Mouse (Mus musculus) 416B (cell line): ENCODE data around the gene Zdhhc14.
A peak's percentile ranks its signal among the peaks of the same experiment; 100 is the strongest.

ENCODE experiments used
- DNase-seq: peaks from one replicate; pipeline ENCODE4 v3.0.0; 2011; ENCODE audit warnings: low read depth

The Zdhhc14 gene

DNA sequence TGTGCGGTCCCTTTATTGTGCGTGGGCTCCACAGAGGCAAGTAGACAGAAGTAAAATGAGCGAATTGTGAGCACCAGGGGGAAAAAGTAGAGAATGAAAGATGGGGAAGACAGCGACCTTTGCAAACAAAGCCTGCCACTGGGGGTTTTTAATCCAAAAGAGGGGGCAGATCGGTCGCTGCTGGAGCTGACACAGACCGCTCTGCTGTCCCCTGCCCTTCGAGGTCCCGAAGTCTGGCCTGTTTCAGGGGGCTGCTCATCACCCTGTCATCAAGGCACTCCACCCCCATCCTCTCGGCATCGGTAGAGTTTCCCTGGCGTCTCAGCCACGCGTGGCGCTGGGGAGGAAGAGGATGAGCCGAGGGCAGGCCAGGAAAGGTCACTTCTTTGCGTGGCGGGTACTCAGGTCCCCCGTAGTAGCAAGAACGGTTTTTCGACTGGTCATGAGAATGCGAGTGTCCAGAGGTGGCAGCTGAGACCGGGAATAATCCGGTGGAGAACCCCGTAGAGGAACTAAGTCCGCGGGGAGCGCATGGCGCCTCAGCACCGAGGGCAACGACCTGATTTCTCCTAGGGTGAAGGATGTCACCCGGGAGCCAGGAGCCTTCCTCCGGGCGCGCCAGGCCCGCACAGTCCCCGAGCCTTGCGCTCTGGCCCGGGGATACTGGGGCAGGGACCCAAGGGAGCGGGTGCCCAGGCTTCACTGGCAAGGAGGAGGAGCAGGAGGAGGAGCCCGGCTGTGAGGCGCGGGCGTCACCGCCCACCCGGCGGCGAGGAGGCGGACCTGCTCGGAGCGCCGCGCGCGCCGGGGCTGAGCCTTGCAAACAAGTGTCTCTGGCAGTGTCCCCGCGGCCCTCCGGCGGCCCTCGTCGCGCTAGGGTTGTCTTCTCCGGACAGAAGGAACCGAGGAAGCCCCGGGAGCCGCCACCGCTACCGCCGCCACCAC is at the start of gene Zdhhc14:
Zdhhc14 (plus strand) TSS at position 757 of the 945 bp plus-strand sequence.
- DNase-seq: no peak

DNA sequence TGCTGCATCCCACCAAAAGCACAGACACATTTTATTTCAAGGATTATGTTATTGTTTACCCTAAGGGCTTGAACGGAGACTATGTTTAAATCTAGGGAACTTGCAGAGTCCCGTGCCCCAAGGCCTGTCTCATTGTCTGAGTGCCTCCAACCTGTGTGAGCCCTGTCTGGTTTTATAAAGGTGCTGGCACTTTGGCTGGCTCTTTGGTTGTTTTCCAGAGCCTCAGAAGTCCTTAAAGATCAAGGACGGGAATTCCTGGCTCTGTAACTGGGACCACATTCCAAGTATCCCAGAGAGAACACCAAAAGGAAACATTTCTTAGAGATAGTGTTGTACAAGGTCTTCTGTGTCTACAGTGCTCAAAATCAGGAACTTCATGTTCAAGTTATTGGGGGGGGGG is 49.1 kb upstream of the Zdhhc14 start:
- DNase-seq: no peak

DNA sequence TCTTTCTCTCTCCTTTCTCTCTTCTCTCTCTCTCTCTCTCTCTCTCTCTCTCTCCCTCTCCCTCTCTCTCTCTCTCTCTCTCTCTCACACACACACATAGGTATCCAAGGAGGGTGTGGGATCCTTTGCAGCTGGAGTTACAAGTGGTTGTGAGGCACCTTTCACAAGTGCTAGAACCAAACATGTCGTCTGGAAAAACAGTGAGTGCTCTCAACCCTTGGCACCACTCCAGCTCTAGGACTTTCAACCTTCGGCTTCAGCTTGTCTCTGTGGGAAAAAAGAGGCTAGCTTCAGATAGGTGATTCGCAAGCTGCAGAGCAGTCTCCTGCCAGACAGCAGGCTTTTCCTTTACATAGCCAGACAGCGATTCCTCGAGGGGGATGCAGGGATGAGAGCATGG is 48.6 kb upstream of the Zdhhc14 start:
- no peak for DNase-seq

DNA sequence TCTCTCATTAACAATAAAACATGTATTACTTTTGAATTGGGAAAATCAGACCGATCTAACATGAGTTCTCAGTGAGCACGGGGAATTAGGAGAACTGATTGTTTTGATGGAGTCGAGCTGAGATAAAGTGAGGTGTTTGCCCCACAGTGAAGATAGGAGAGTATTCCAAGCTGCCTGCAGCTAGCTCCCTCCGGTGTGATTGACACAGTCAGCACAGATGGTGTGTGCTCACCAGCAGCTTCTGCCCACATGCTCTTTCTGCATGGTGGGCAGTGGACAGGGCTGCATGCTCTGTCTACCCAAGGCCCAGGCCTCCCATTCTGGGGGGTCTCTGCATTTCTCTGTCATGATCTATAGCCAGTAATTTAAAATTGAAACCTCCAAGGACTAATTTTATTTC is 38.7 kb upstream of the Zdhhc14 start:
- no peak for DNase-seq

DNA sequence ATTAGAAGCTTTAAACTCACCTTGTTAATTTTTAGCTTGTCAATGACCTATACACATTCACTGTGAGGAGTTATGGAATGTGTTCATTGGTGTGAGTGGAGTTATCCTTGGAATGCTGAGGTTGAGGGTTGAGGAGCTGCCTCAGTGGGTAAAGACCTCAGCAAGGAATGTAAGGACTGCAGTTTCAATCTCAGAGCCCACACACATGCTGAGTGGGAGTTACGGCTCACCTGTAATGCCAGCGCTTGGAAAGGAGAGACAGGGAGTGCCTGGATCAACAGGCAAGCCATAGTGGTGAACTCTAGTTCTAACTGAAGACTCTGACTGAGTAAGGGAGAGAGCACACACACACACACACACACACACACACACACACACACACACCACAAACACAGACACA is 28.4 kb upstream of the Zdhhc14 start:
- no peak for DNase-seq

DNA sequence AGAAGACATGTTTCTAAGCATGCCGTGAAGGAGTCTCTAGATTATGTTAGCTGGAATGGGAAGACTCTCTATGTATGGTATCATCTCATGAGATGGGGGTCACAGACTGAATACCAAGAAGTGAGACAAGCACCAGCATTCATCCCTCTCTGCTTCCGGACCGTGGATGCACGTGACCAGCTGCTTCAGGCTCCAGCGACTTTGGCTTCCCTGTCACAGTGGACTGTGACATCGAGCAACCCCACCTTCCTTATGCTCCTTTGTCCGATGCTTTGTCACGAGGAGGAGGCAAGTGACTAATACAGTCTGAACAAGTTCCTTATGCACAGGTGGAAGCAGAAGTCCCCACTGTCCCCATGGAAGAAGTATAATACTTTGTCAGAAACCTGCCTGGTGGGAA is 25.6 kb upstream of the Zdhhc14 start:
- no peak for DNase-seq

DNA sequence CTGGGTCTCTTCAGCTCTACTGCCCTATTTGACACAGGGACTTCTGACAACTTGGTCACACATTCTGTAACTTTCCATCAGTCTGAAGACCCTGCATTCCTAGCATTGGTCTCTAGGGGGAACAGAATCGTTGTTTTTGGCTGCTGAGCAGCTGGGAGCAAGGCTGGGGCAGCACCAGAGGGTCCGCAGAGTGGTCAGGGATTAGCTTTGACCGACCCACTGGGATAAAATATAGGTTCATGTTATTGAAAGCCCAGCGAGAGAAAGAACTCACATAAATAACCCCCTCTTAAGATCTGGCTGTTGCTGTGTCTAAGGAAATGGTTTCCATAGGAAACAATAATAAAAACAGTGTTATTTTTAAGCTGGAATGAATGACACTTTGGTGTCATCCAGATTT is 25.2 kb upstream of the Zdhhc14 start:
- no peak for DNase-seq

DNA sequence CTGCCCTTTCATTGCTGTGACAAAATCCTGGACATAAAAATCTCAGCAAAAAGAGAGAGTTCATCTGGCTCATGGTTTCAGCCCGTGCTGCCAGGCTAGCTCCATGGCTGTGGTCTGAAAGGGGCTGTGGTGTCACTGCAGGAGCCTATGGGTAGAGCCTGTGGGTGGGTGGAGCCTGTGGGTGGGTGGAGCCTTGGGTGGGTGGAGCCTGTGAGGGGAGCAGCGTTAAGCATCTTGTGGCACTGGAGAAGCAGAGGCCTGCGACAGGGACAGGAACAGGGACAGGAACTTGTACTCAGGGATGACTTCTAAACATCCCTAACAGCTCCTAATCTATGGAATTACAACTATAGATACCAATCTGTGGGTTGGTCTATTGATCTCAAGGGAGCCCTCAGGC is 20.1 kb upstream of the Zdhhc14 start:
- DNase-seq: no peak

DNA sequence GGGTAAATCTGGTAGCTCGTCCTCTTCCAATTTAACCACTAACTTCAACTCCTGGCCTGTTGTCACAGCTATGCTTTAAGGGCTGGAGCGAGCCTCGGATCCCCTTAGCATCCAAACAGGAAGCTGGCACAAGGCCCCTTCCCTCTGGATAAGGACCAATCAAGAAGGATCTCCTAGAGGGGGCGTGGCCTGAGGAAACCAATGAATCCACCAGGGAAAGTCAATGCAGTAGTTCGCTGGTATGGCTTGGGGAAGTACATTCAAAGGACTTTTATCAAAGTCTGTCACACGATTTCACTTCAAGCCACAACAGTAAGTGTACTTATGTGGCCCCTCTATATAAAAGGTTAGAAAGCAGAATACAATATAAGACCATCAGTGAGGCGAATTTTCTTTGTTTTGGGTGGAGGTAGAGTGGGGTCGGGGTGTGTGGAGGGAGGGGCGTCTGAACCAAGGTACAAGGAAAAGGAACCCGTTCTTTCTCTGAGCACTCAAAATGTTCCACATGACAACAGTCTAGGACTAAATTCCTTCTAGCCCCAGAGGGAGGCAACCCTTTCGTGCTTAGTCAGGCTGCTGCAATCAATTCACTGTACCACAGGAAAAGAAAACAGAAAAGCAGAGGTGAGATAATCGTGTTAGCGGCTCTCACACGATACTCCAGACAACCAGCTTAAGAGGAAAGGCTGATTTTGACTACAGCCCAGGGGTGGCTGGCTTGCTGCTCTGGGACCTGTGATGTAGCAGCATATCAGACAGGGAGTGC is 16.2 kb upstream of the Zdhhc14 start:
- DNase-seq: no peak

DNA sequence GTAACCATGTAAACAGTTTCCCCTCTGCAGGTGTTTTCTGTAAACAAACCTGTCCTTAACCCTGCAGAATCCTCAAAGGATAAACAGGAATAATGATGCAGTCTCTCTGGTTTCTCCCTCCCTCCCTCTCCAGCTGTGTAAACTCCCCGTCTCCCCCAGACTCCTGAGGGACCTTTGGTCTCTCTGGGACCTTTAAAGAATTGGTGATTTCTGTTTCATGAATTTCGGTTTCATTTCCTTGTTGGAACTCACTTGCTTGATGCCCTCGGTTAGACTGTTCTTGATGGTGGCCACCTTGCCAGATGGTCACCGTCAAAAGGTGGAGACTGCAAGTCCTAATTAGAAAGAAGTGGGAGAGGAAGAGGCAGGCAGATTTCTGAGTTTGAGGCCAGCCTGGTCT is 8.9 kb upstream of the Zdhhc14 start:
- no peak for DNase-seq

DNA sequence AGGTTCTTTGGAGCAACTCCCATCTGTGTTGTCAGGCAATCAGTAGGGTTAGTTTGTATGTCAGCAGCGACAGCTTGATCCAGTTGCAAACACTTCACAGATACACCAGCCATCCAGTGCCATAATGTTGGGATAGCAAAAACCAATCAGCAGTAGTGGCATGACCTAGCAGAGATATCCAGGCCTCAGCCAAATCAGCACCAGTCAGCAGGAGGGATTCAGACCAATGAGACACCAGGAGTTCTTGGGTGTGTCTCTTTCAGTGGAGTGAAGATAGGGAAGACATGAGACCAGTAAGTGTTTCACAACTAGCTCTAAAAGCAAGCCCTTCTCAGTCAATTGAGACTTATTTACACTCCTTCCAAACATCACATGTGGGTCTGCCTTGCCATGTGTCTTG is 7.7 kb upstream of the Zdhhc14 start:
- no peak for DNase-seq

DNA sequence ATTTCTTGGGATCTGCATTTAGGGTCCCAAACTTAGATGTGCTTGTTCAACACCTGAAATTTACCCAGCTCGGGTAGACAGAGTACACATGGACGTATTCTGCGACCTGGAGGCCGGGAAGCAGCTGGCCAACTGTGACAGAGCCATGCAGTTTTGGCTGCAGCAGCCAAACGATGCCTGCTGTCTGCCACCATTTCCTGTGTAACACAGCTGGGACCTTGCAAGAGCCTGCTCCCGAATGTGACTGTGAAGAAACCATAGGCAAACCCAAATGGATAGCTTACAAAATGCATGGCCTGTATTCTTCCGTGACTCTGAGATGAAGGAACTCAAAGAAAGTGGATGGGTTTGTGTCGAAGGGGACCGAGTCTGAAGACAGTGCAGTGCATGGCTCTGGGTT is 4.2 kb upstream of the Zdhhc14 start:
- DNase-seq: no peak

DNA sequence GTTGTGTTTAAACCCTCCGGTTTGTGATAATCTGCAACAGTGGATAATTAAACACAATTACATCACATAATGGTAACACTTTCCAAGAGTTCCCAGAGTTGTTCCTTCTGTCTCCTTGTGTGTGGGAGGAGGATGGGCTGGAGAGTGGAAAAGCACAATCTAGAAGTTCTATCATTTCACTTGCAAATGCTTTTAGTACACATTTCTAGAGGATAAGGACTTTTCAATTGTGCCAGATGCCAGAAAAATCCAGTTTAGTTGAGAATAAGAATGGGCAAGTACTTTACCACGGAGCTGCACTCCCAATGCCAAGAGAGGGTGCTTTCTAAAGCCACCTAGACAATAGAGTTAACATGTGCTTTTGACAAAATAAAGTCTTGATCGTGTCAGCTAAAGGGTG is 2.0 kb upstream of the Zdhhc14 start:
- no peak for DNase-seq

DNA sequence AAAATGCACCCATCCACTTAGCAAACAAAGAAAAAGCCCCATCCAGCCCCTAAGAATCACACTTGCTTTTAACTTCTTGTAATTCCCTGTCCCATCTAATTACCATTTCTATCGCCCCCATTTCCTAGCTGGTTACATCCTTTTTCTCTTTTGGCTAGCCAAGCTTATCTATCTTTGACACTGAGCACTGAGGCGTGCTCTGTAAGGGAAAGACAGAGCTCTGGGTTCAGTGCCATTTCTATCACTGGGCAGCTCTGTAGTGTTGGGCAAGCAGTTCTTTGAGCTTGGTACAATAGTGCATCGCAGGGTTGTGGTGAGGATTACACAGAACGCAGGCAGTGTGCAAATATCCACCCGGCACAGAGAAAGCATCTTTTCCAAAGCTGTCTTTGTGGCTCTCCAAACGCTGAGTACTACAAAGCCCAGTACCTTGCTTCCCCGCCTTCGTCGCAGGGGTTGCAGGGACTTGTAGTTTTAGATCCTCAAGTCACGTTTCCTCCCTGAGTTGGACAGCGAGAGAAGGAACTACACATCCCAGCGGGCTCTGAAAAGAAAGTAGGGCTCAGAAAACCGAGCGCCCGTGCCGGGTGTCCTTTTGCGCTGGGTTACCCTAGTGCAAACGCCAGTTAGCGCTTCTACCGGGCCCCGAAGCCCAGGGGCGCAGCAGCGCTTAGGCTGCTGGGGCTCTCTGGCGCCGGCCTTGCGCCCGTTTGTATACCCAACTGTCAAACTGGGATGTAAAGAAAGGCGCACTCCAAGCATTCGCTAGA is 1.1 kb upstream of the Zdhhc14 start:
- DNase-seq: peak; percentile 4

DNA sequence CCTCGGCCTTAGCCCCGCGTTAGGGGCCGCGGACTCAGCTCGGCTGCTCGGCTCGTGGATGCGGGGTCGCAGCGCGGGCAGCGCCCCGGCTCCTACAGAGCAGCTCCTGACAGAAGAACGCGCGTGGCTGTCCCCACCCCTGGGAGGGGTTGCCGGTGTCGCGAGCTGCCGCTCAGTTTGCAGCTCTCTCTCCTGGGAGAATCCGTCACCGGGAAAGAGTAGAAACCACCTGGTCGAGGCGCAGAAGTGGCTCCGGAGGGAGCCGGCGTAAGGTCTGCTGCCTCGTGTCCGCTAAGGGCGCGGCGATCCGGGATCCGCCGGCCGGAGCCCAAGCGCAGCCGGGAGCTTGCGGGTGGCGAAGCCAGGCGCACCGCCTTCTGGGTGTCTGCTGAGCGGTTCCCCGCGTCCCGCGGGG is 396 bp downstream of the Zdhhc14 start:
- DNase-seq: no peak

DNA sequence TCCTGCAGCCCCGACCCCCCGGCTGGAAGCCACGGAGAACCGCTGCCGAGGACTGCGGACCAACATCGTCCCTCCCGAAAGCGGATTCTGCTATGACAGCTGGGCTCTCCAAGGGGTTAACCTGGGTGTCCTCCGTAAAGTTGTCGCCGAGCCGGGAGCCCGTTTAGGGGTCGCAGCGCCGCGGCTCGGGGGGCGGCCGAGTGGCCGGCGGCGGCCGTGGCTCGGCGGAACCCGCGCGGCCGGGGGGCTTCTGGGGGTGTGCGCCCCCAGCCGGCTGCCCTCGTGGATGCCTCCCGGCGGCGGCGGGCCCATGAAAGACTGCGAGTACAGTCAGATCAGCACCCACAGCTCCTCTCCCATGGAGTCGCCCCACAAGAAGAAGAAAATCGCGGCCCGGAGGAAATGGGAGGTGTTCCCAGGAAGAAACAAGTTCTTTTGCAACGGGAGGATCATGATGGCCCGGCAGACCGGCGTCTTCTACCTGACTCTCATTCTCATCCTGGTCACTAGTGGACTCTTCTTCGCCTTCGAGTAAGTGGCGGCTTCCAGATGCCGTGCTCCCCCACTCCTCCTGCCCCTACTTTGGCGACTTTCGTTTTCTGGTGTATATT is 909 bp downstream of the Zdhhc14 start:
- DNase-seq: no peak

DNA sequence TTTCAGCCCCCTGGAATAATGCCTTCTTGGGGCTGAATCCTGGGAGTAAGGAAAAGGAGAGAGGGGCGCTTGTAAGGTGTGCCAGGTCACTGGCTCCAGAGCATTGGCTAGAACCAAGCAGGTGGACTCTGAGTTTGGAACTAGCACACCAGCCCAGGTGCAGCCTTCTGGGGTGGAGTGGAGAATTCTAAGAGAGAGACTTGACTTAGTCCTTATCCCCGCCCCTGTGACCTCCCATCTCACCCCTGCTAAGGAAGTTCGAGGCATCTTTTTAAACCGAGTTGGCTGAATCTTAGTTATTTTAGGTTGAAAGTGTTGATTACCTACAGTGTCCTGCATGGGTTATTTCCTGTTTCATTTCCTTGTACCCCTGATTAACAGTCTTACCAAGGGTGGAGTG is 1.5 kb downstream of the Zdhhc14 start:
- DNase-seq: no peak

DNA sequence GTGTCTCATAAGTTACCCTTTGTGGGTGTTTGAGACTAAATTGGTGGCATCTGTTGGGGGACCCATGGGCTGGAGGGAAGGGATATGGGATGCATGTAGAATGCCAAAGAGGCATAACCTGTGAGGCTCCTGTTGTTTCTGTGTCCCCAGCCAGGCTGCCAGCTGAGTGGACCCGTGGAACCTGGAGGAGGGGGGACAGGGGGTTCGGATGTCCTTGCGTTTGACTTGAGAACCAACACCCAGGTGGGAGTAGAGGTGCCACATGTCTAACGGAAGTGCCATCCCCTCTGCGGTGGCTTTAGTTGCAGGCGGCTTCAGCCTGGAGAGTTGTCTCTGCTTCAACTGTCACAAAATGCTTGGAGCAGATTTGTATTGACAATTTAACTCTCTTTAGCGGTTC is 2.5 kb downstream of the Zdhhc14 start:
- DNase-seq: no peak

DNA sequence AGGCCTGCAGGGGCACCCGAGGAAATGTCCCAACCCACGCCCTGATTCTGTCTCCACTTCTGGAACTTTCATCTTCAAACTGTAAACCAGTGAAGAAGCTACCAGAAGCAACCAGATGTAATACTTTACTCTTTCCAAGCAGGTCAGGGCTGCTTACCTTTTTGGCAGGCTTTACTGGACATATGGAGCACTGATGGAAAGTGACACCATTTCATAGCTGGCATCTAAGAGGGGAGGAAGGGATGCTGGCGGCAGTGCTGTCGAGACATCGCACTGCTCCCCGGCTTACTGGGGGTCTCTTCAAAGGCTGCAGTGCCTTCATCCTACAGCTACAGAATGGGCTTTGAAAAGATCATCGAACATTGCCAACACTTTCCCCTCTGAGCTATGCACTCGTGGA is 5.3 kb downstream of the Zdhhc14 start:
- DNase-seq: no peak

DNA sequence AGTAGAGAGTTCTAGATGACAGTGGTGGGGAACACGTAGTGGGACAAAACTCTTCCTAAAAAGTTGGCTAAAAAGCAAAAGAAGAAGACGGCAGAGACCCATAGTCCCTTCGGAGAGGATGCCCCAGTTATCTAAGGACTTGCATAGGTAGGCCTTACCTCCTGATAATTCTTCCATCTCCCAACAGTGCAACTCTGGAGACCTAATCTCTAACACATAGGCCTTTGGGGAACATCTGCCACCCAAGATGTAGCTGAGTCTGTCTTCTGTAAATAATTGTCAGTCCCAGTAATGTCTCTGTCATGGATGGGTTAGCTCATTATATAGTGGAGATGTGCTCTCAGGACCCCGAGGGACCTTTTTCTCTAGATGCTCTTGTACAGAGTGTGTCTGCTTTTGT is 6.6 kb downstream of the Zdhhc14 start:
- DNase-seq: no peak

DNA sequence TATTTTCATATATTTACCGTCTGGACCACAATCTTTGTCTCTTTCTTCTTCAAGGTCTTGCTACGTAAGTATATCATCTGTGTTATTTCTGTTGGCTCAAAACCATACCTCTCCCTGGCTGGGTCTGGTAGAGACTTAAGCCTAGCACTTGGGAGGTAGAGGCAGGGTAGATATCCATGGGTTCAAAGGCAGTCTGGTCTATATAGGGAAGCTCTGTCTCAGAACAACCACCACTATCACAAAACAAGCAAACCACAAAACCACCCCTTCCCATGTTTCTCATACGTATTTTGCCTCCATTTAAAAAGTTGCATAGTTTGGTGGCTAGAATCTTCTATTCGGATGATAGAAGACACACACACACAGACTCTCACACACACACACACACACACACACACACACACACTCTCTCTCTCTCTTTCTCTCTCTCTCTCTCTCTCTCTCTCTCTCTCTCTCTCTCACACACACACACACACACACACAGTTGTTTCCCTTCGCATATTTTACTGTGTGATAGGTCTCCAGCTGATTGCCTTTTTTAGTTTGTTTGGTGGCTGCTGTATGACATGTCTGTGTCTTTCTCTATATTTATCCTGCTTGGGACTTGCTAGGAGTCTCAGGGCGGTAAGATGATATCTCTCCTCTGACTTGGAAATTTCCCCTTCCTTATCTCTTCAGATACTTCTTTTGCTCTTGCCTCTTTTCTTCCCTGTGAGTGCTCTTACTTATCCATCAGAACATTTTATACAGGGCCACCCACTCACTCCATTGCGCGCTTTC is 11.8 kb downstream of the Zdhhc14 start:
- DNase-seq: no peak
